Mouse (Mus musculus) splenic B cell, adult 2 months (primary cell): ENCODE data around the gene Olfr172.

Experiments
- DNase-seq: peaks from one replicate; pipeline ENCODE4 v3.0.0-alpha.2; 2011; ENCODE audit warnings: low read depth, low spot score
- H3K27me3 ChIP-seq: 2 replicates; pipeline ENCODE4 v1.6.1; 2012; ENCODE audit warnings: mild to moderate bottlenecking, low read length, moderate library complexity, mixed read lengths; ENCODE audit not compliant: control insufficient read depth, poor library complexity, insufficient read depth, severe bottlenecking
- H3K36me3 ChIP-seq: 2 replicates; pipeline ENCODE4 v1.6.1; 2012; ENCODE audit warnings: mild to moderate bottlenecking, low read length, moderate library complexity, mixed read lengths; ENCODE audit not compliant: control insufficient read depth, poor library complexity, insufficient read depth, severe bottlenecking

Olfr172 gene

DNA sequence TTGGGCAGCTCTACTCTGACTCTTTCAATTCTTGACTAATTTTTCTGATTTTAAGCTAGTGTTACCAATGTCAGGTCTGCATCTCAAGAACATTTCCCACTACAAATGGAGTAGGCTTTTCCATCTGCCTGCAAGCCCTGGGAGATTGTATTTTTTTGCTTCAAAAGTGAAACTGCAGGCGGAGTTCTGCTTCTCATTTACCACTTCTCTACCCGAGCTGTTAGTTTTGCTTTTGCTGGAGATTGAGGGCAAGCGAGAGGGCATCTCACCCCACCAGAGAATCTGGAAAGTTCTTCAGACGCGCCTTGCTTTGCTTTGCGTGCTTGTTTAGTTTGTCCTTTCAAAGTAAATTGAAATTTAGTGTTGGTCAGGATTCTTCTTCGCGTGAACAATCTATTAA, 50.8 kb downstream of the Olfr172 start:
- H3K36me3 ChIP-seq, result no peaks in the 10 kb centered on the region
- no peaks in the 10 kb centered on the region for H3K27me3 ChIP-seq
- peak; percentile 60 for DNase-seq
